In genomic region chr2:152049611-152050270, GRCm38 (mm10) we compare ENCODE assay signal across 12 mouse cellular contexts. TPM values are rescaled to one million over a fixed set of nuclear protein-coding genes. Genes with fewer than 3 reads are reported as not detected.
DNase-seq lines count a peak whose midpoint lies in the region; ATAC-seq and TF ChIP-seq lines count a peak whose summit lies in the region.
"Had no signal": no experiment of that assay in that cellular context is flagged by ENCODE, and none has a peak within 500 bp of the region (broad histone marks: within the 10 kb centered on the region; RNA-seq: fewer than 3 reads in every experiment).

No protein-coding gene starts in this region.

- no peak for ATAC-seq in heart, embryonic 15.5 days (replicated peaks; ENCODE audit: insufficient number of reproducible peaks, insufficient read depth, low FRiP score, low read depth)
- ATAC-seq in forebrain, postnatal 0 days, result no peak
- ATAC-seq in midbrain, embryonic 11.5 days (ENCODE audit: low FRiP score), result no peak
- no peak for ATAC-seq in erythroid progenitor cell, adult 5-6 weeks (replicated peaks; ENCODE audit: low FRiP score, poor library complexity, severe bottlenecking)
- ATAC-seq: CD4-positive, CD25-positive, alpha-beta regulatory T cell, adult 4 months had no signal

- DNase-seq in heart, postnatal 4 days, result no peak
- peak; percentile 13 for DNase-seq in MEL (ENCODE audit: low read depth, low spot score)
- DNase-seq in forebrain, postnatal 0 days, result peak; percentile 29
- peak; percentile 96 for DNase-seq in midbrain, embryonic 11.5 days (ENCODE audit: low spot score, missing footprints)
- no peak for DNase-seq in adrenal gland, postnatal 14 days
- DNase-seq in thymus, postnatal 10 days (ENCODE audit: low spot score in 2 of 2), result no peak
- DNase-seq: gastrocnemius, adult 2 months; kidney, adult 9 months had no signal

- no peak for TF ChIP-seq RAD21 in MEL (IDR thresholded peaks at IDR 0.05; ENCODE audit: low read depth, low read length)

- no peak overlapping the region for H3K27ac ChIP-seq in heart, embryonic 15.5 days
- H3K27ac ChIP-seq in MEL (ENCODE audit: control insufficient read depth, low read depth, low read length), result no peak overlapping the region
- peak overlapping the region; percentile 69 for H3K27ac ChIP-seq in forebrain, postnatal 0 days (ENCODE audit: low read depth, low read length)
- peak overlapping the region; percentile 78 for H3K27ac ChIP-seq in midbrain, embryonic 11.5 days (ENCODE audit: low read depth, low read length)
- H3K27ac ChIP-seq: gastrocnemius, adult 2 months had no signal

- no peaks in the 10 kb centered on the region for H3K36me3 ChIP-seq in heart, embryonic 15.5 days
- no peaks in the 10 kb centered on the region for H3K36me3 ChIP-seq in MEL (ENCODE audit: control insufficient read depth in 1 of 2, insufficient read depth in 2 of 2, low read length in 2 of 2)
- H3K36me3 ChIP-seq in forebrain, postnatal 0 days (ENCODE audit: insufficient read depth), result no peaks in the 10 kb centered on the region
- no peaks in the 10 kb centered on the region for H3K36me3 ChIP-seq in midbrain, embryonic 11.5 days (ENCODE audit: control insufficient read depth, insufficient read depth, low read length)

- H3K4me1 ChIP-seq in heart, embryonic 15.5 days (replicated peaks), result peaks cover 28% of the 10 kb centered on the region
- peaks cover 0 to 7% of the 10 kb centered on the region in 2 experiments; a peak in 1 of 4 replicates for H3K4me1 ChIP-seq in MEL (ENCODE audit: control insufficient read depth in 1 of 2, insufficient read depth in 2 of 2, low read length in 2 of 2)
- H3K4me1 ChIP-seq in forebrain, postnatal 0 days (ENCODE audit: insufficient read depth), result peaks cover 22% of the 10 kb centered on the region
- peaks cover 37% of the 10 kb centered on the region for H3K4me1 ChIP-seq in midbrain, embryonic 11.5 days (ENCODE audit: control insufficient read depth, insufficient read depth, low read length)

- 4% methylated on average over 13 of the region's 13 CpGs for WGBS in heart, embryonic 15.5 days
- WGBS in forebrain, postnatal 0 days, result 10% methylated on average over 13 of the region's 13 CpGs
- 5% methylated on average over 13 of the region's 13 CpGs for WGBS in midbrain, embryonic 11.5 days

- no peak; a peak in 1 of 4 replicates for TF ChIP-seq POLR2A in MEL (IDR thresholded peaks at IDR 0.05; ENCODE audit: control insufficient read depth in 1 of 2, insufficient read depth in 1 of 2, low read depth in 1 of 2, low read length in 2 of 2, poor library complexity in 1 of 2)

- no peak for TF ChIP-seq CTCF in MEL (IDR thresholded peaks at IDR 0.05 in 2 of 3, conservative IDR thresholded peaks at IDR 0.05 in 1 of 3; ENCODE audit: control insufficient read depth in 1 of 3, insufficient read depth in 1 of 3, low read depth in 2 of 3, low read length in 3 of 3, poor library complexity in 1 of 3, severe bottlenecking in 1 of 3)
- TF ChIP-seq CTCF in forebrain, postnatal 0 days (IDR thresholded peaks at IDR 0.05; ENCODE audit: low read depth), result no peak

- no peaks in the 10 kb centered on the region for H3K79me2 ChIP-seq in MEL (ENCODE audit: control insufficient read depth, insufficient read depth, low read length, poor library complexity)

- peak overlapping the region; percentile 55 for H3K4me3 ChIP-seq in heart, embryonic 15.5 days
- H3K4me3 ChIP-seq in MEL (ENCODE audit: control insufficient read depth in 1 of 2, insufficient read depth in 1 of 2, low read depth in 2 of 2, low read length in 2 of 2), result no peak overlapping the region; a peak in 1 of 4 replicates
- H3K4me3 ChIP-seq in forebrain, postnatal 0 days (ENCODE audit: low read depth, low read length), result peak overlapping the region; percentile 49; the same call in 1 of the 2 replicates
- peak overlapping the region; percentile 35; the same call in 1 of the 2 replicates for H3K4me3 ChIP-seq in midbrain, embryonic 11.5 days (ENCODE audit: low read depth, low read length)

- H3K9ac ChIP-seq in heart, embryonic 15.5 days, result 0 out of 2 replicates have a peak overlapping the region, but pooled peaks have one; percentile 47
- H3K9ac ChIP-seq in MEL (ENCODE audit: control insufficient read depth, low read depth, low read length, poor library complexity, severe bottlenecking), result no peak overlapping the region
- H3K9ac ChIP-seq in forebrain, postnatal 0 days, result peak overlapping the region; percentile 64
- H3K9ac ChIP-seq in midbrain, embryonic 11.5 days (ENCODE audit: low read length), result peak overlapping the region; percentile 79

- no peaks in the 10 kb centered on the region for H3K9me3 ChIP-seq in heart, embryonic 15.5 days (replicated peaks)
- H3K9me3 ChIP-seq in MEL (replicated peaks; ENCODE audit: insufficient read depth, low read length), result no peaks in the 10 kb centered on the region
- no peaks in the 10 kb centered on the region for H3K9me3 ChIP-seq in forebrain, postnatal 0 days (ENCODE audit: low read length)
- no peaks in the 10 kb centered on the region for H3K9me3 ChIP-seq in midbrain, embryonic 11.5 days (ENCODE audit: control insufficient read depth, low read length)

- no peak for TF ChIP-seq EP300 in MEL (IDR thresholded peaks at IDR 0.05; ENCODE audit: low read depth in 1 of 2, low read length in 2 of 2)

- H3K27me3 ChIP-seq in heart, embryonic 15.5 days, result peaks cover 91% of the 10 kb centered on the region
- H3K27me3 ChIP-seq in MEL (ENCODE audit: control insufficient read depth in 1 of 2, insufficient read depth in 2 of 2, low read length in 2 of 2), result peaks cover 0 to 4% of the 10 kb centered on the region in 2 experiments; a peak in 3 of 4 replicates
- H3K27me3 ChIP-seq in forebrain, postnatal 0 days (ENCODE audit: insufficient read depth, low read length), result no peaks in the 10 kb centered on the region
- H3K27me3 ChIP-seq in midbrain, embryonic 11.5 days (ENCODE audit: control insufficient read depth, insufficient read depth, low read length), result peaks cover 18% of the 10 kb centered on the region

- H3K4me2 ChIP-seq in heart, embryonic 15.5 days, result peak overlapping the region; percentile 97
- H3K4me2 ChIP-seq in forebrain, postnatal 0 days (ENCODE audit: low read depth), result peak overlapping the region; percentile 97
- H3K4me2 ChIP-seq in midbrain, embryonic 11.5 days, result peak overlapping the region; percentile 93

TF ChIP-seq in MEL, 35 proteins besides CTCF, POLR2A, EP300 and RAD21 (continues in another document):
- no peak for TF ChIP-seq POLR2AphosphoS5 (IDR thresholded peaks at IDR 0.05; ENCODE audit: borderline replicate concordance, low read depth, low read length)
- no peak for TF ChIP-seq ZNF384 (IDR thresholded peaks at IDR 0.05; ENCODE audit: low read depth, low read length)
- no peak for TF ChIP-seq ELF1 (IDR thresholded peaks at IDR 0.05; ENCODE audit: low read depth, low read length)
- TF ChIP-seq POLR2AphosphoS2 (IDR thresholded peaks at IDR 0.05; ENCODE audit: low read length), result no peak
- TF ChIP-seq JUND (IDR thresholded peaks at IDR 0.05; ENCODE audit: low read depth, low read length), result no peak
- no peak for TF ChIP-seq HCFC1 (IDR thresholded peaks at IDR 0.05; ENCODE audit: low read depth, low read length)
- TF ChIP-seq ETS1 (IDR thresholded peaks at IDR 0.05; ENCODE audit: low read depth, low read length), result no peak
- TF ChIP-seq MEF2A (IDR thresholded peaks at IDR 0.05; ENCODE audit: extremely low read depth, insufficient replicate concordance, low read depth, low read length, poor library complexity, severe bottlenecking), result no peak
- TF ChIP-seq NELFE (IDR thresholded peaks at IDR 0.05; ENCODE audit: low read depth, low read length), result no peak

RNA-seq across cellular contexts. Expression of gene Scrt2, which starts 31.6 kb away (rescaled TPM):
- polyA plus RNA-seq in heart, embryonic 15.5 days (2015; fragmentation: Nextera tagmentation; extraction: Ambion mirVana), result 0.04 TPM in 1 of 2 replicates, not detected in the other
- not detected for total RNA-seq in heart, postnatal 4 days (2021)
- total RNA-seq in MEL (2012; rRNA removed), result not detected in 2 replicates
- not detected for polyA plus RNA-seq in MEL (2012; ENCODE audit: insufficient read depth in 1 of 2, insufficient read length in 2 of 2, low read depth in 1 of 2, low replicate concordance in 2 of 2, missing spikeins in 1 of 2)
- total RNA-seq in forebrain, postnatal 0 days (2014; rRNA removed), result 7.4 and 8.5 TPM in 2 replicates
- polyA plus RNA-seq in forebrain, postnatal 0 days (2015; fragmentation: Nextera tagmentation; extraction: Ambion mirVana), result 3.7 and 4.3 TPM in 2 replicates
- 10.0 and 11.0 TPM in 2 replicates for polyA plus RNA-seq in midbrain, embryonic 11.5 days (2014; fragmentation: Nextera tagmentation; extraction: Ambion mirVana)
- not detected in 2 replicates for total RNA-seq in erythroid progenitor cell, adult 5-6 weeks (2015; ENCODE audit: low replicate concordance)
- not detected in 2 replicates for total RNA-seq in erythroid progenitor cell, adult 5-6 weeks (2017; ENCODE audit: low replicate concordance)
- total RNA-seq in adrenal gland, postnatal 14 days (2021), result 0.30 and 0.33 TPM in 2 replicates
- total RNA-seq: gastrocnemius, adult 2 months had no signal
- polyA plus RNA-seq: CD4-positive, CD25-positive, alpha-beta regulatory T cell, adult 4 months; lung, embryonic 16.5 days had no signal

RNA-seq across cellular contexts. Expression of gene Slc52a3, which starts 53.4 kb away (rescaled TPM):
- polyA plus RNA-seq in heart, embryonic 15.5 days (2015; fragmentation: Nextera tagmentation; extraction: Ambion mirVana), result 0.40 and 0.87 TPM in 2 replicates
- total RNA-seq in heart, postnatal 4 days (2021), result 1 to 10 TPM; 1.4 to 1.5 TPM
- 11.1 and 14.8 TPM in 2 replicates for total RNA-seq in MEL (2012; rRNA removed)
- 10 to 100 TPM in 1 of 2 experiments, not detected in 1; 17.0 TPM for polyA plus RNA-seq in MEL (2012; ENCODE audit: insufficient read depth in 1 of 2, insufficient read length in 2 of 2, low read depth in 1 of 2, low replicate concordance in 2 of 2, missing spikeins in 1 of 2)
- total RNA-seq in forebrain, postnatal 0 days (2014; rRNA removed), result 0.92 and 2.2 TPM in 2 replicates
- 2.0 TPM in 2 replicates for polyA plus RNA-seq in forebrain, postnatal 0 days (2015; fragmentation: Nextera tagmentation; extraction: Ambion mirVana)
- polyA plus RNA-seq in midbrain, embryonic 11.5 days (2014; fragmentation: Nextera tagmentation; extraction: Ambion mirVana), result 0.64 and 0.88 TPM in 2 replicates
- not detected in 2 replicates for total RNA-seq in erythroid progenitor cell, adult 5-6 weeks (2015; ENCODE audit: low replicate concordance)
- total RNA-seq in erythroid progenitor cell, adult 5-6 weeks (2017; ENCODE audit: low replicate concordance), result 0.26 TPM in 1 of 2 replicates, not detected in the other
- total RNA-seq in adrenal gland, postnatal 14 days (2021), result 1.6 and 2.4 TPM in 2 replicates

RNA-seq across cellular contexts. Expression of gene Srxn1, which starts 55.6 kb away (rescaled TPM):
- 5.3 and 10.3 TPM in 2 replicates for polyA plus RNA-seq in heart, embryonic 15.5 days (2015; fragmentation: Nextera tagmentation; extraction: Ambion mirVana)
- total RNA-seq in heart, postnatal 4 days (2021), result 1 to 10 TPM; 9.0 TPM
- total RNA-seq in MEL (2012; rRNA removed), result 27.4 and 31.3 TPM in 2 replicates
- polyA plus RNA-seq in MEL (2012; ENCODE audit: insufficient read depth in 1 of 2, insufficient read length in 2 of 2, low read depth in 1 of 2, low replicate concordance in 2 of 2, missing spikeins in 1 of 2), result 10 to 100 TPM in 1 of 2 experiments, not detected in 1; 48.6 TPM
- total RNA-seq in forebrain, postnatal 0 days (2014; rRNA removed), result 18.4 and 27.3 TPM in 2 replicates
- 11.9 and 16.4 TPM in 2 replicates for polyA plus RNA-seq in forebrain, postnatal 0 days (2015; fragmentation: Nextera tagmentation; extraction: Ambion mirVana)
- 14.2 and 14.6 TPM in 2 replicates for polyA plus RNA-seq in midbrain, embryonic 11.5 days (2014; fragmentation: Nextera tagmentation; extraction: Ambion mirVana)
- 10.1 and 16.3 TPM in 2 replicates for total RNA-seq in erythroid progenitor cell, adult 5-6 weeks (2015; ENCODE audit: low replicate concordance)
- total RNA-seq in erythroid progenitor cell, adult 5-6 weeks (2017; ENCODE audit: low replicate concordance), result 11.5 and 35.3 TPM in 2 replicates
- 267 and 289 TPM in 2 replicates for total RNA-seq in adrenal gland, postnatal 14 days (2021)

Comparison
In these comparisons a context has a peak if more than half of its experiments do, and no peak if none do; other contexts are left out.
1. H3K27ac ChIP-seq: peak in forebrain, postnatal 0 days (single experiment) and midbrain, embryonic 11.5 days (single experiment); none in heart, embryonic 15.5 days (single experiment) and MEL (single experiment).
2. H3K4me3 ChIP-seq: peak in heart, embryonic 15.5 days (single experiment), forebrain, postnatal 0 days (single experiment) and midbrain, embryonic 11.5 days (single experiment); none in MEL (0 of 2).
3. DNase-seq: peak in MEL (single experiment), forebrain, postnatal 0 days (single experiment) and midbrain, embryonic 11.5 days (single experiment); none in heart, postnatal 4 days (single experiment), adrenal gland, postnatal 14 days (single experiment) and thymus, postnatal 10 days (0 of 2).
4. Peak in every context shown above with its lines, with median percentiles within 50 percentile points of each other: H3K4me2 ChIP-seq.